ENCODE assay signal across 19 mouse cellular contexts in genomic region chr4:42928209-42928608, GRCm38 (mm10). TPM values are rescaled to one million over a fixed set of nuclear protein-coding genes. Genes with fewer than 3 reads are reported as not detected.
A peak's percentile ranks its signal among the peaks of the same experiment; 100 is the strongest.
DNase-seq lines count a peak whose midpoint lies in the region; ATAC-seq and TF ChIP-seq lines count a peak whose summit lies in the region.
"Had no signal": no experiment of that assay in that cellular context is flagged by ENCODE, and none has a peak within 500 bp of the region (broad histone marks: within the 10 kb centered on the region; RNA-seq: fewer than 3 reads in every experiment).

No protein-coding gene starts in this region.

- H3K9me3 ChIP-seq in forebrain, postnatal 0 days (ENCODE audit: low read length): no peaks in the 10 kb centered on the region
- H3K9me3 ChIP-seq: hindbrain, embryonic 13.5 days; liver, embryonic 13.5 days had no signal

- no peaks in the 10 kb centered on the region for H3K4me1 ChIP-seq in forebrain, postnatal 0 days (ENCODE audit: insufficient read depth)
- H3K4me1 ChIP-seq: hindbrain, embryonic 13.5 days; liver, embryonic 13.5 days had no signal

- H3K4me3 ChIP-seq in forebrain, postnatal 0 days (ENCODE audit: low read depth, low read length): no peak overlapping the region
- H3K4me3 ChIP-seq: erythroblast, embryonic 14.5 days; hindbrain, embryonic 13.5 days; liver, embryonic 13.5 days had no signal

- H3K9ac ChIP-seq in forebrain, postnatal 0 days: no peak overlapping the region
- H3K9ac ChIP-seq: hindbrain, embryonic 13.5 days; liver, embryonic 13.5 days had no signal

- no peaks in the 10 kb centered on the region for H3K27me3 ChIP-seq in forebrain, postnatal 0 days (ENCODE audit: insufficient read depth, low read length)

- H3K36me3 ChIP-seq in forebrain, postnatal 0 days (ENCODE audit: insufficient read depth): no peaks in the 10 kb centered on the region
- H3K36me3 ChIP-seq: hindbrain, embryonic 13.5 days; liver, embryonic 13.5 days had no signal

- intact Hi-C loops in gastrocnemius, postnatal 14 days (cut with DNase I; ENCODE audit: low total_unique reads): no loop called here

- TF ChIP-seq CTCF in forebrain, postnatal 0 days (IDR thresholded peaks at IDR 0.05; ENCODE audit: low read depth): no peak; the same call in 1 of the 2 replicates

- no peak overlapping the region for H3K4me2 ChIP-seq in forebrain, postnatal 0 days (ENCODE audit: low read depth)
- H3K4me2 ChIP-seq: hindbrain, embryonic 13.5 days; liver, embryonic 13.5 days had no signal

- H3K27ac ChIP-seq in forebrain, postnatal 0 days (ENCODE audit: low read depth, low read length): no peak overlapping the region
- H3K27ac ChIP-seq: hindbrain, embryonic 13.5 days; liver, embryonic 13.5 days had no signal

- WGBS in forebrain, postnatal 0 days: 85% methylated on average over 5 of the region's 5 CpGs

- ATAC-seq in forebrain, postnatal 0 days: no peak
- ATAC-seq: activated CD4-positive, CD25-positive, alpha-beta regulatory T cell, adult 4 months; forebrain, embryonic 16.5 days had no signal

- DNase-seq in gastrocnemius, postnatal 10 days: peak; percentile 1
- no peak for DNase-seq in gastrocnemius, postnatal 14 days
- DNase-seq in kidney, postnatal 10 days: peak; percentile 6
- DNase-seq in kidney, postnatal 25 days: no peak
- DNase-seq in 416B (ENCODE audit: low read depth) (peak; percentile 14), R1 (ENCODE audit: low read depth, low spot score) (peak; percentile 65)
- DNase-seq in natural killer cell, adult 2 months (ENCODE audit: low spot score in 2 of 2): no peak
- no peak for DNase-seq in forebrain, postnatal 0 days
- DNase-seq: adrenal gland, postnatal 36 days; cerebellum, postnatal 10 days; kidney, adult 11 months; liver, embryonic 13.5 days; thymus, adult 18-20 months had no signal

RNA-seq across cellular contexts. Expression of gene Phf24, which starts 11.7 kb away (rescaled TPM):
- total RNA-seq in gastrocnemius, postnatal 10 days (2021): 1 to 10 TPM in 1 of 2 experiments, under 1 TPM in 1; 0.78 to 1.3 TPM
- total RNA-seq in gastrocnemius, postnatal 14 days (2021): under 1 TPM; 0.45 to 0.66 TPM
- total RNA-seq in forebrain, postnatal 0 days (2014; rRNA removed): 77.2 and 82.7 TPM in 2 replicates
- 38.2 and 42.3 TPM in 2 replicates for polyA plus RNA-seq in forebrain, postnatal 0 days (2015; fragmentation: Nextera tagmentation; extraction: Ambion mirVana)
- polyA plus RNA-seq: erythroblast, embryonic 14.5 days had no signal

RNA-seq across cellular contexts. Expression of gene Dnajb5, which starts 21.4 kb away (rescaled TPM):
- total RNA-seq in gastrocnemius, postnatal 10 days (2021): 100 to 1,000 TPM; 114 to 122 TPM
- 100 to 1,000 TPM; 118 to 161 TPM for total RNA-seq in gastrocnemius, postnatal 14 days (2021)
- total RNA-seq in forebrain, postnatal 0 days (2014; rRNA removed): 81.0 and 106 TPM in 2 replicates
- 46.8 and 50.7 TPM in 2 replicates for polyA plus RNA-seq in forebrain, postnatal 0 days (2015; fragmentation: Nextera tagmentation; extraction: Ambion mirVana)
- polyA plus RNA-seq: erythroblast, embryonic 14.5 days had no signal

RNA-seq across cellular contexts. Expression of gene 1700022I11Rik, which starts 41.2 kb away (rescaled TPM):
- not detected for total RNA-seq in gastrocnemius, postnatal 10 days (2021)
- total RNA-seq in gastrocnemius, postnatal 14 days (2021): not detected
- total RNA-seq in forebrain, postnatal 0 days (2014; rRNA removed): not detected in 2 replicates
- polyA plus RNA-seq in forebrain, postnatal 0 days (2015; fragmentation: Nextera tagmentation; extraction: Ambion mirVana): 0.23 and 0.63 TPM in 2 replicates
- total RNA-seq: adrenal gland, postnatal 36 days; gastrocnemius, adult 8-10 months; left cerebral cortex, postnatal 10 days had no signal
- polyA plus RNA-seq: erythroblast, embryonic 14.5 days had no signal

RNA-seq across cellular contexts. Expression of gene Fam205c, which starts 54.2 kb away (rescaled TPM):
- total RNA-seq in gastrocnemius, postnatal 10 days (2021): under 1 TPM; 0.38 to 0.63 TPM
- under 1 TPM; 0.49 to 0.86 TPM for total RNA-seq in gastrocnemius, postnatal 14 days (2021)
- not detected in 2 replicates for total RNA-seq in forebrain, postnatal 0 days (2014; rRNA removed)
- polyA plus RNA-seq in forebrain, postnatal 0 days (2015; fragmentation: Nextera tagmentation; extraction: Ambion mirVana): 1.8 and 3.2 TPM in 2 replicates
- total RNA-seq: adrenal gland, postnatal 36 days had no signal
- polyA plus RNA-seq: activated CD4-positive, CD25-positive, alpha-beta regulatory T cell, adult 4 months; erythroblast, embryonic 14.5 days had no signal

Comparison
In these comparisons a context has a peak if more than half of its experiments do, and no peak if none do; other contexts are left out.
1. DNase-seq: peak in gastrocnemius, postnatal 10 days (single experiment), kidney, postnatal 10 days (single experiment), 416B (single experiment) and R1 (single experiment); none in gastrocnemius, postnatal 14 days (single experiment), kidney, postnatal 25 days (0 of 2), natural killer cell, adult 2 months (0 of 2) and forebrain, postnatal 0 days (single experiment).
2. RNA of gene Phf24, which starts 11.7 kb away (total RNA-seq): 77.2 to 82.7 TPM in forebrain, postnatal 0 days; 0.78 to 1.3 TPM in gastrocnemius, postnatal 10 days and 0.45 to 0.66 TPM in gastrocnemius, postnatal 14 days; every median in the first group is over 10 times any median in the second.